Comparison of ENCODE assay signal across 13 mouse cellular contexts in genomic region chr15:5239361-5239760, GRCm38 (mm10). TPM values are rescaled to one million over a fixed set of nuclear protein-coding genes. Genes with fewer than 3 reads are reported as not detected.
A peak's percentile ranks its signal among the peaks of the same experiment; 100 is the strongest.
DNase-seq lines count a peak whose midpoint lies in the region; ATAC-seq and TF ChIP-seq lines count a peak whose summit lies in the region.
"Had no signal": no experiment of that assay in that cellular context is flagged by ENCODE, and none has a peak within 500 bp of the region (broad histone marks: within the 10 kb centered on the region; RNA-seq: fewer than 3 reads in every experiment).

No protein-coding gene starts in this region.

- H3K27me3 ChIP-seq in heart, embryonic 14.5 days (ENCODE audit: control insufficient read depth, insufficient read depth, low read length) = peaks cover 31% of the 10 kb centered on the region
- H3K27me3 ChIP-seq in thymus, adult 2 months (ENCODE audit: control insufficient read depth, insufficient read depth, low read length) = no peaks in the 10 kb centered on the region
- peaks cover 5% of the 10 kb centered on the region; the same call in 1 of the 2 replicates for H3K27me3 ChIP-seq in stomach, embryonic 15.5 days (replicated peaks)
- peaks cover 14% of the 10 kb centered on the region for H3K27me3 ChIP-seq in midbrain, embryonic 16.5 days (ENCODE audit: control insufficient read depth, insufficient read depth, low read depth, low read length)
- H3K27me3 ChIP-seq in hindbrain, embryonic 12.5 days = peaks cover 45% of the 10 kb centered on the region

- H3K4me2 ChIP-seq in heart, embryonic 14.5 days (ENCODE audit: low read length) = peak overlapping the region; percentile 99; the same call in 1 of the 2 replicates
- peak overlapping the region; percentile 5; the same call in 1 of the 2 replicates for H3K4me2 ChIP-seq in stomach, embryonic 15.5 days
- no peak overlapping the region for H3K4me2 ChIP-seq in midbrain, embryonic 16.5 days (ENCODE audit: low read length)
- H3K4me2 ChIP-seq in hindbrain, embryonic 12.5 days (replicated peaks) = no peak overlapping the region
- H3K4me2 ChIP-seq: midbrain, embryonic 12.5 days had no signal

- intact Hi-C loops in heart, postnatal 14 days (cut with DNase I) = no loop called here

- no peak for TF ChIP-seq CTCF in thymus, adult 2 months (IDR thresholded peaks at IDR 0.05; ENCODE audit: borderline replicate concordance, control insufficient read depth, extremely low read depth, insufficient read depth, low read length, poor library complexity)

- no peak for DNase-seq in heart, postnatal 14 days
- DNase-seq in thymus, adult 2 months = no peak
- no peak for DNase-seq in thymus, postnatal 25 days
- DNase-seq in liver = peak; percentile 31
- DNase-seq: gastrocnemius, postnatal 14 days; layer of hippocampus, postnatal 36 days; lung, adult 18-20 months had no signal

- TF ChIP-seq POLR2A in thymus, adult 2 months (IDR thresholded peaks at IDR 0.05; ENCODE audit: control insufficient read depth, extremely low read depth, insufficient read depth, low read length, poor library complexity) = no peak

- H3K36me3 ChIP-seq in heart, embryonic 14.5 days (ENCODE audit: control insufficient read depth, insufficient read depth, low read length) = no peaks in the 10 kb centered on the region
- H3K36me3 ChIP-seq in thymus, adult 2 months (ENCODE audit: control insufficient read depth, insufficient read depth, low read length) = peaks cover 14% of the 10 kb centered on the region
- H3K36me3 ChIP-seq in stomach, embryonic 15.5 days = no peaks in the 10 kb centered on the region
- no peaks in the 10 kb centered on the region for H3K36me3 ChIP-seq in midbrain, embryonic 16.5 days (ENCODE audit: control insufficient read depth, insufficient read depth, low read length)
- H3K36me3 ChIP-seq in hindbrain, embryonic 12.5 days = no peaks in the 10 kb centered on the region
- H3K36me3 ChIP-seq: forebrain, embryonic 10.5 days; midbrain, embryonic 12.5 days had no signal

- no peak overlapping the region for H3K27ac ChIP-seq in heart, embryonic 14.5 days (replicated peaks in 1 of 2; ENCODE audit: control insufficient read depth in 1 of 2, insufficient read depth in 1 of 2, low read depth in 2 of 2, low read length in 2 of 2)
- H3K27ac ChIP-seq in thymus, adult 2 months (ENCODE audit: control insufficient read depth, insufficient read depth, low read length) = peak overlapping the region; percentile 48
- no peak overlapping the region for H3K27ac ChIP-seq in stomach, embryonic 15.5 days
- H3K27ac ChIP-seq in midbrain, embryonic 16.5 days (ENCODE audit: low read length) = no peak overlapping the region
- no peak overlapping the region for H3K27ac ChIP-seq in hindbrain, embryonic 12.5 days
- H3K27ac ChIP-seq: forebrain, embryonic 10.5 days; midbrain, embryonic 12.5 days had no signal

- H3K9ac ChIP-seq in heart, embryonic 14.5 days (ENCODE audit: low read length) = no peak overlapping the region
- H3K9ac ChIP-seq in stomach, embryonic 15.5 days = no peak overlapping the region
- no peak overlapping the region for H3K9ac ChIP-seq in midbrain, embryonic 16.5 days (ENCODE audit: low read depth, low read length)
- H3K9ac ChIP-seq in hindbrain, embryonic 12.5 days = no peak overlapping the region
- H3K9ac ChIP-seq: midbrain, embryonic 12.5 days had no signal

- peaks cover 11 to 22% of the 10 kb centered on the region in 2 experiments; a peak in 3 of 4 replicates for H3K4me1 ChIP-seq in heart, embryonic 14.5 days (ENCODE audit: control insufficient read depth in 2 of 2, insufficient read depth in 2 of 2, low read length in 2 of 2)
- peaks cover 19% of the 10 kb centered on the region for H3K4me1 ChIP-seq in thymus, adult 2 months (replicated peaks; ENCODE audit: control insufficient read depth, insufficient read depth, low read length)
- H3K4me1 ChIP-seq in stomach, embryonic 15.5 days = peaks cover 28% of the 10 kb centered on the region
- peaks cover 22% of the 10 kb centered on the region for H3K4me1 ChIP-seq in midbrain, embryonic 16.5 days (ENCODE audit: control insufficient read depth, insufficient read depth, low read length)
- H3K4me1 ChIP-seq in hindbrain, embryonic 12.5 days = peaks cover 24% of the 10 kb centered on the region

- 77% methylated on average over 4 of the region's 4 CpGs for WGBS in heart, embryonic 14.5 days
- 3% methylated on average over 4 of the region's 4 CpGs for WGBS in thymus, adult 2 months
- WGBS in stomach, embryonic 15.5 days = 58% methylated on average over 4 of the region's 4 CpGs
- 77% methylated on average over 4 of the region's 4 CpGs for WGBS in midbrain, embryonic 16.5 days
- WGBS in hindbrain, embryonic 12.5 days = 62% methylated on average over 4 of the region's 4 CpGs

- no peak for ATAC-seq in heart, embryonic 14.5 days (ENCODE audit: insufficient number of reproducible peaks, insufficient read depth, low FRiP score, low read depth)
- ATAC-seq in stomach, embryonic 15.5 days (ENCODE audit: insufficient read depth, low FRiP score, low read depth) = no peak
- ATAC-seq in midbrain, embryonic 16.5 days = no peak
- no peak for ATAC-seq in hindbrain, embryonic 12.5 days (ENCODE audit: low FRiP score)

- no peak overlapping the region for H3K4me3 ChIP-seq in heart, embryonic 14.5 days (ENCODE audit: control insufficient read depth in 1 of 2, insufficient read depth in 1 of 2, low read depth in 1 of 2, low read length in 2 of 2)
- H3K4me3 ChIP-seq in thymus, adult 2 months (ENCODE audit: control insufficient read depth, insufficient read depth, low read length) = peak overlapping the region; percentile 9; the same call in 1 of the 2 replicates
- no peak overlapping the region for H3K4me3 ChIP-seq in stomach, embryonic 15.5 days (replicated peaks)
- no peak overlapping the region for H3K4me3 ChIP-seq in midbrain, embryonic 16.5 days (ENCODE audit: low read depth, low read length)
- H3K4me3 ChIP-seq in hindbrain, embryonic 12.5 days = no peak overlapping the region
- H3K4me3 ChIP-seq: forebrain, embryonic 10.5 days; midbrain, embryonic 12.5 days had no signal

- H3K9me3 ChIP-seq in heart, embryonic 14.5 days (ENCODE audit: control insufficient read depth, low read length) = no peaks in the 10 kb centered on the region
- no peaks in the 10 kb centered on the region for H3K9me3 ChIP-seq in stomach, embryonic 15.5 days
- H3K9me3 ChIP-seq in midbrain, embryonic 16.5 days (replicated peaks; ENCODE audit: control insufficient read depth, low read length, poor library complexity, severe bottlenecking) = no peaks in the 10 kb centered on the region
- no peaks in the 10 kb centered on the region for H3K9me3 ChIP-seq in hindbrain, embryonic 12.5 days (replicated peaks)
- H3K9me3 ChIP-seq: forebrain, embryonic 10.5 days; midbrain, embryonic 12.5 days had no signal

RNA-seq across cellular contexts. Expression of gene Ptger4, which starts 4.6 kb away (rescaled TPM):
- polyA plus RNA-seq in heart, embryonic 14.5 days (2014; fragmentation: Nextera tagmentation; extraction: Ambion mirVana) = 3.3 and 4.1 TPM in 2 replicates
- total RNA-seq in heart, postnatal 14 days (2021) = 1 to 10 TPM; 2.8 to 3.0 TPM
- 61.0 and 63.0 TPM in 2 replicates for polyA plus RNA-seq in thymus, adult 2 months (2012; rRNA removed)
- polyA plus RNA-seq in stomach, embryonic 15.5 days (2015; fragmentation: Nextera tagmentation; extraction: Ambion mirVana) = 5.0 and 6.1 TPM in 2 replicates
- 1.1 and 1.6 TPM in 2 replicates for polyA plus RNA-seq in midbrain, embryonic 16.5 days (2015; fragmentation: Nextera tagmentation; extraction: Ambion mirVana)
- polyA plus RNA-seq in hindbrain, embryonic 12.5 days (2016; fragmentation: Nextera tagmentation; extraction: Ambion mirVana) = 2.1 and 2.4 TPM in 2 replicates

RNA-seq across cellular contexts. Expression of gene Ttc33, which starts 54.0 kb away (rescaled TPM):
- polyA plus RNA-seq in heart, embryonic 14.5 days (2014; fragmentation: Nextera tagmentation; extraction: Ambion mirVana) = 36.8 and 39.7 TPM in 2 replicates
- total RNA-seq in heart, postnatal 14 days (2021) = 10 to 100 TPM; 30.6 to 33.4 TPM
- 3.8 and 4.9 TPM in 2 replicates for polyA plus RNA-seq in thymus, adult 2 months (2012; rRNA removed)
- 36.5 and 37.8 TPM in 2 replicates for polyA plus RNA-seq in stomach, embryonic 15.5 days (2015; fragmentation: Nextera tagmentation; extraction: Ambion mirVana)
- 58.0 and 63.2 TPM in 2 replicates for polyA plus RNA-seq in midbrain, embryonic 16.5 days (2015; fragmentation: Nextera tagmentation; extraction: Ambion mirVana)
- 45.8 and 48.0 TPM in 2 replicates for polyA plus RNA-seq in hindbrain, embryonic 12.5 days (2016; fragmentation: Nextera tagmentation; extraction: Ambion mirVana)

Comparison
In these comparisons a context has a peak if more than half of its experiments do, and no peak if none do; other contexts are left out.
1. H3K4me2 ChIP-seq: peak in heart, embryonic 14.5 days (single experiment) and stomach, embryonic 15.5 days (single experiment); none in midbrain, embryonic 16.5 days (single experiment) and hindbrain, embryonic 12.5 days (single experiment).